Mouse (Mus musculus): ENCODE data around the gene Tcf7l2. TPM values are rescaled to one million over a fixed set of nuclear protein-coding genes. Genes with fewer than 3 reads are reported as not detected.

Gene Tcf7l2
- polyA plus RNA-seq, 1 experiment, result 10.5 TPM

DNA sequence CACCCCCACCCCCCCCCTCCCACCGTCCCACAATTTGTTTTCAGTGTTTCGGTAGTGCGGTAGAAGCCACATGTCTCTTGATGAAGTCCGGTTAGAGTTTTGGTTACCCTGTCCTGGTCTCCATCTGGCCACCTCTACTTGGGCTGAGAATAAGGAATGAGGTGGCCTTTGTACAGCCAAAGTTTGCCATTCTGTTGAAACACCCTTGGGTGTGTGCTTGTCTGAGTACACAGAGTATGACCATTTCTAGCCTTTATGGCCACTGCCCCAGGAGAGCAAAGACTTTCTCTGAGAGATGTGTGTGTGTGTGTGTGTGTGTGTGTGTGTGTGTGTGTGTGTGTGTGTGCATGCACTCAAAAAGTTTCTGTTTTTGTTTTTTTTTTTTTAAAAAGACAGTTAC is 127.0 kb downstream of the Tcf7l2 start:
- 91% methylated on average over 4 of the region's 4 CpGs for WGBS
- H3K27ac ChIP-seq (ENCODE audit: control insufficient read depth, insufficient read depth, low read depth, low read length, poor library complexity), result no peak overlapping the region
- no peak for TF ChIP-seq POLR2A (IDR thresholded peaks at IDR 0.05; ENCODE audit: borderline replicate concordance, control insufficient read depth, low read depth, low read length)
- no peak for TF ChIP-seq CTCF (IDR thresholded peaks at IDR 0.05; ENCODE audit: control insufficient read depth, insufficient read depth, low read length)
- peaks cover 6% of the 10 kb centered on the region for H3K4me1 ChIP-seq (ENCODE audit: control insufficient read depth, insufficient read depth, low read length)
- H3K4me3 ChIP-seq (replicated peaks; ENCODE audit: control insufficient read depth, low read depth, low read length), result no peak overlapping the region

DNA sequence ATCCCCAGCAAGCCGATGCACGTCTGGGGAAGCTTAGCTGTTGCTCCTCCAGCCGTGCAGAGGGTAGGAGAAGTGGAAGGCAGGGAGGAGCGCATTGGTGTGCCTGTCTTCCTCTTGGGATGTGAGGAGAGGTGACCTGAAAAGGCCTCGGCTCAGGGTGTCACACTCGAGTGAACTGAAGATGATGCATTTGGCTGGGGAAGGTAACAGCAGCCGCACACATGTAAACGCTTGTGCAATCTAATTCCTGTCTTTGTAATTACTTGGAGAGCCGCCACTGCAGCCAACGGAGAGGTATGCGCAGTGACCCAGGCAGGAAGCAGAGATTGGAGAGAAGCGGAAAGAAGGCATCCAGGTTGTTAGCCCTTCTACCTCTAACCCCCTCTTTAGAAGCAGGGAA is 129.2 kb downstream of the Tcf7l2 start:
- Histone ChIP-seq H3K4me1 (ENCODE audit: control insufficient read depth, insufficient read depth, low read length) (peaks cover 1% of the 10 kb centered on the region; the same call in 1 of the 2 replicates), H3K4me3 (replicated peaks; ENCODE audit: control insufficient read depth, low read depth, low read length) (no peak overlapping the region), H3K27ac (ENCODE audit: control insufficient read depth, insufficient read depth, low read depth, low read length, poor library complexity) (no peak overlapping the region)
- no peak for TF ChIP-seq POLR2A (IDR thresholded peaks at IDR 0.05; ENCODE audit: borderline replicate concordance, control insufficient read depth, low read depth, low read length)
- no peak for TF ChIP-seq CTCF (IDR thresholded peaks at IDR 0.05; ENCODE audit: control insufficient read depth, insufficient read depth, low read length)
- 69% methylated on average over 12 of the region's 12 CpGs for WGBS

- no peak overlapping the region for H3K27ac ChIP-seq (ENCODE audit: control insufficient read depth, insufficient read depth, low read depth, low read length, poor library complexity)
- 86% methylated on average over 3 of the region's 3 CpGs for WGBS
- no peak for TF ChIP-seq POLR2A (IDR thresholded peaks at IDR 0.05; ENCODE audit: borderline replicate concordance, control insufficient read depth, low read depth, low read length)
- TF ChIP-seq CTCF (IDR thresholded peaks at IDR 0.05; ENCODE audit: control insufficient read depth, insufficient read depth, low read length), result no peak
- H3K4me1 ChIP-seq (ENCODE audit: control insufficient read depth, insufficient read depth, low read length), result peaks cover 1% of the 10 kb centered on the region; the same call in 1 of the 2 replicates
- H3K4me3 ChIP-seq (replicated peaks; ENCODE audit: control insufficient read depth, low read depth, low read length), result no peak overlapping the region
Measured at GRCm38 (mm10) chr19:55871496-55871895, 129.9 kb downstream of the Tcf7l2 start.

DNA sequence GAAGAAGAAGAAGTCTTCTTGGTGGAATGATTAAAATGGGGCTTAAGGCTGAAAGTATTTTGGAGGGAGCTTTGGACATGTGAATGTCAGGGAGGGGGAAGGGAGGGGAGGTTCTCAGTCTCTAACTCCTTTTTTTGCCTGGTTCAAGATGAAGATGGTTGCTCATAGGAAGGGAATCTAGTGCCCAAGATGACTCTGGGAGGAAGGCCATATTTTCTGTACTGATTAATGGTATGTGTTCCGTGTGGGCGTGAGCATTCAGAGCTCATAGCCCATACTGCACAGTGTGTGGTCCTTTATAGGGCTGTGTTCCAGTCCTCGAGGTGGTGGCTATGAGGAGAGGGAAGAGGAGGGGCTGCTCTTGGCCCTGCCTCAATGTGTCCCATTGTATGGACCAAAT is 131.6 kb downstream of the Tcf7l2 start:
- Histone ChIP-seq H3K4me1 (ENCODE audit: control insufficient read depth, insufficient read depth, low read length) (no peaks in the 10 kb centered on the region), H3K4me3 (replicated peaks; ENCODE audit: control insufficient read depth, low read depth, low read length) (no peak overlapping the region), H3K27ac (ENCODE audit: control insufficient read depth, insufficient read depth, low read depth, low read length, poor library complexity) (no peak overlapping the region)
- WGBS, result 81% methylated on average over 3 of the region's 3 CpGs
- TF ChIP-seq CTCF (IDR thresholded peaks at IDR 0.05; ENCODE audit: control insufficient read depth, insufficient read depth, low read length) (no peak), POLR2A (IDR thresholded peaks at IDR 0.05; ENCODE audit: borderline replicate concordance, control insufficient read depth, low read depth, low read length) (no peak)

DNA sequence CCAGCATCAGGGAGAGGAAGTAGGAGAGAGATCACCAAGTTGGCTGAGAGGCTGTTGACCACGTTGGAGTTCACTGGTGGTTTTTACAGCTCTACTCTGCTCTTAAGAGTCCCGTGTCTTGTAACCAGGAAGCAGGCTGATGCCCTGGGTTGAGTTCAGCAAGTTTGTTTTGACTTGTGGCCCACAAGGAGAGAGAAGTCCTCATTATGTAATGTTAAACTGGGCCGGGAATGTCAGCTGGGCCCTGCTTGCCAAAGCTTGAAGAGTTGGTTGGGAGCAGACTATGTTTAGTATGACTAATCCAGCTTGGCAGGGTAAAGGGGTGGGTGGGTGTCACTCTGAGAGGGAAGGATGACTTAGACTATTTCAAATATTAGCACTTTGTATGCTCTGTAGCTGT is 134.9 kb downstream of the Tcf7l2 start:
- H3K4me1 ChIP-seq (ENCODE audit: control insufficient read depth, insufficient read depth, low read length), result no peaks in the 10 kb centered on the region
- no peak for TF ChIP-seq CTCF (IDR thresholded peaks at IDR 0.05; ENCODE audit: control insufficient read depth, insufficient read depth, low read length)
- no peak for TF ChIP-seq POLR2A (IDR thresholded peaks at IDR 0.05; ENCODE audit: borderline replicate concordance, control insufficient read depth, low read depth, low read length)
- no peak overlapping the region for H3K4me3 ChIP-seq (replicated peaks; ENCODE audit: control insufficient read depth, low read depth, low read length)
- WGBS, result 15% methylated on average over 3 of the region's 3 CpGs
- no peak overlapping the region for H3K27ac ChIP-seq (ENCODE audit: control insufficient read depth, insufficient read depth, low read depth, low read length, poor library complexity)

DNA sequence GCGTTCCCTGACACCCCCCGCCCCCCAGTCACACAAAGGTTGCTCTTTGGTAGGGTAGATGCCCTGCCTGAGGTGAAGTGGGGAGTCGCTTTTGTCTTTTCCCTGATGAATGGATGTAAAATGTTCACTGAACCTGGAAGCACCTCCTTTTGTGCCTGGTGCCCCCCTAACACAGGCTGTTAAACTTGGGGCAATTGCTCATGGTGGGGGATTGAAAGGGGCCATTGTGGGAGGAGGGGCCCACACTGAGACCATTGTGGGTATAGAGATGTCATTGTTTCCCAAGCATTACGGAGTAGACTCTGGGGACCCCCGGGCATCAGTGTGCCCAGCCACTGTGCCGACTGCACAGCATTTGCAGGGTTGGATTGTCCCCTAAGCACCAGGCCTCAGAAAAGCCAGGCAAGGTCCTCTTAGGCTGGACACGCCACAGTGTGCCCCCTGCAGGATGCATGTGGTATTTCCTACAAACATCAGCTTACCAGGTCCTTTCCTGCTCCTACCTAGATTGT is 135.8 kb downstream of the Tcf7l2 start:
- TF ChIP-seq POLR2A (IDR thresholded peaks at IDR 0.05; ENCODE audit: borderline replicate concordance, control insufficient read depth, low read depth, low read length) (no peak), CTCF (IDR thresholded peaks at IDR 0.05; ENCODE audit: control insufficient read depth, insufficient read depth, low read length) (peak; percentile 86)
- 71% methylated on average over 7 of the region's 7 CpGs for WGBS
- H3K4me1 ChIP-seq (ENCODE audit: control insufficient read depth, insufficient read depth, low read length), result no peaks in the 10 kb centered on the region
- H3K4me3 ChIP-seq (replicated peaks; ENCODE audit: control insufficient read depth, low read depth, low read length), result no peak overlapping the region
- no peak overlapping the region for H3K27ac ChIP-seq (ENCODE audit: control insufficient read depth, insufficient read depth, low read depth, low read length, poor library complexity)

DNA sequence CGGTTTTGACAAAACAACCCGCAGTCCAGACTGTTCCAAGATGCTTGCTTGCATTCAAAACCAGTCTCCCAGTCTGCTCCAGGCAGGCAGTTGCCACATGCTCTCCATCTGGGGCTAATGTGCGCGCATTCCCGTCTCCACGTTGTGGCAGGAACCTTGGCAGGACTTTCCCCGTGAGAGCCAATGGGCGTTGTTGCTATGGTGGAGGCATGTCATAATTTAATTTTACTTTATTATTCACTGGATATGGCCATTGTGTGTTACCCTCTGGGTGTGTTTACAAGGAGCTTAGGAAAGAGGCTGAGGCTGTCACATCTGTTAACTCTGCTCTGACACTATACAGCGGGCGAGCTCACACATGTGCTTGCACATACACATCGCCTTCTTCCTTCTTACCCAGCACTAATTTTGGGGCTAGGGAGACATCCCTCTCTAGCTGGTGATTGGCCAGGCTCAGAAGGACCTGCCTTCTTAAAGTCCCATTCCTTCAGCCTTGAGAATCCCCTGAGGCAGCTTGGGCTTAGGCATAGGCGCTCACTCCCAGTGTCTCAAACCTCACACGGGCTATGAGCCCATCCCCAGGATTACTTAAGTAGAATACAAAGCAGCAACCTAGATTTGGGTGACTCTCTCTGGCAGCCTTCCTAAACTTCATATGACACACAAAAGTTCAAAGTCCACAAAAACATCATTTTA is 139.2 kb downstream of the Tcf7l2 start:
- no peak overlapping the region for H3K27ac ChIP-seq (ENCODE audit: control insufficient read depth, insufficient read depth, low read depth, low read length, poor library complexity)
- WGBS, result 86% methylated on average over 13 of the region's 13 CpGs
- TF ChIP-seq CTCF (IDR thresholded peaks at IDR 0.05; ENCODE audit: control insufficient read depth, insufficient read depth, low read length), result no peak
- TF ChIP-seq POLR2A (IDR thresholded peaks at IDR 0.05; ENCODE audit: borderline replicate concordance, control insufficient read depth, low read depth, low read length), result no peak
- H3K4me3 ChIP-seq (replicated peaks; ENCODE audit: control insufficient read depth, low read depth, low read length), result no peak overlapping the region
- no peaks in the 10 kb centered on the region for H3K4me1 ChIP-seq (ENCODE audit: control insufficient read depth, insufficient read depth, low read length)

DNA sequence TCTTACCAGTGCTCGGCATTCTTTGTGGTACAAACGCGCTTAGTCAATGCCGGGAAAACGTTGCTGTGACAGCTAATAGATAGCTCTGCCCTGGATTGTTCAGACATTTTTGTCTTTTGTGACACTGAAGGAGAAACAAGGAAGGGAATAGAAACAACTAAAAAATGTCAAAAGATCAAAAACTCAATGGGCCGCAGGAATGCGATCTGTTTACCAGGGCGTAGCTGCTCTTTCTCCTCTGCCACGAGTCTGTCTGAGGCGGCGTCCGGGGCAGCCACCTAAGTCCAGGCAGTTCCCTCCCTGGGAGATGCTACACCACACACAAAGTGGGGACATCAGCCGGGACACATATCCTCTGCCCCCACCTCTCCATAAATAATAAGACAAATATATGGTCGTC is 144.9 kb downstream of the Tcf7l2 start:
- 90% methylated on average over 14 of the region's 14 CpGs for WGBS
- no peak overlapping the region for H3K4me3 ChIP-seq (replicated peaks; ENCODE audit: control insufficient read depth, low read depth, low read length)
- no peak for TF ChIP-seq CTCF (IDR thresholded peaks at IDR 0.05; ENCODE audit: control insufficient read depth, insufficient read depth, low read length)
- no peak for TF ChIP-seq POLR2A (IDR thresholded peaks at IDR 0.05; ENCODE audit: borderline replicate concordance, control insufficient read depth, low read depth, low read length)

More for the DNA sequence above, 144.9 kb downstream of the Tcf7l2 start:
- no peaks in the 10 kb centered on the region for H3K4me1 ChIP-seq (ENCODE audit: control insufficient read depth, insufficient read depth, low read length)
- H3K27ac ChIP-seq (ENCODE audit: control insufficient read depth, insufficient read depth, low read depth, low read length, poor library complexity), result no peak overlapping the region

Data from bone marrow, adult 2 months (tissue).